Mouse (Mus musculus): ENCODE measurements around the gene Vmn1r120.
"Not testable (repeated sequence)": the region's sequence is repeated elsewhere in the genome, so short reads cannot be mapped to it uniquely, and the experiment has no call there.

Gene Vmn1r120

DNA sequence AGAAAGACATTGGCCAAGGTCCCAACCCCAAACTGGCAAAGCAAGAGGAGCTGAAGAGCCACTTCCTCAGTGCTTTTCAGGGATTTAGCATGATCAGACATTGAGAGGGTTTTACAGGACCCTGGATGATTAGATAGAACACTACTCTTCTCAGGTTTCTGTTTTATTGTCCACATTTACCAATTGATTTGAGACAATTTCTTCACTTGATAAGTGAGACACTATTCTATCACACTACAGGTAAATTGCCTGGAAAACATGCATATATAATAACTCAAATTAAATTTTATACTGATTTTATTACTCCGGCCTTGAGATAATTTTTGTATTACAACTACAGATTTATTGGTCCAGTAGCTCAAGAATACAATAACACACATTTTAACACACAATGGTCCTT, at the start of gene Vmn1r120:
TSS of gene Vmn1r120 (minus strand) at position 101 of the 400 bp plus-strand sequence.
- not testable (repeated sequence) for DNase-seq (ENCODE audit: low read depth)

GRCm38 (mm10) chr7:21098413-21098812, 44.8 kb upstream of the Vmn1r120 start, which contains the start of gene Vmn1r121:
Gene Vmn1r121, minus strand, starts transcription at chr7:21098513.
- DNase-seq (ENCODE audit: low read depth): not testable (repeated sequence)

- not testable (repeated sequence) for DNase-seq (ENCODE audit: low read depth)
Measured at GRCm38 (mm10) chr7:21012355-21012754, 41.2 kb downstream of the Vmn1r120 start, which contains the start of gene Vmn1r119. Gene Vmn1r119, minus strand, starts transcription at chr7:21012455.

Measured in naive thymus-derived CD4-positive, alpha-beta T cell, adult 2 months (primary cell).